Mouse (Mus musculus) lung, postnatal 25 days (tissue): Measurements from ENCODE around the gene Slc9a2.
"Not testable (repeated sequence)": the region's sequence is repeated elsewhere in the genome, so short reads cannot be mapped to it uniquely, and the experiment has no call there.

ENCODE experiments used
- DNase-seq: peaks from one replicate; pipeline ENCODE4 v3.0.0; 2022; ENCODE audit warnings: low spot score

The Slc9a2 gene

DNA sequence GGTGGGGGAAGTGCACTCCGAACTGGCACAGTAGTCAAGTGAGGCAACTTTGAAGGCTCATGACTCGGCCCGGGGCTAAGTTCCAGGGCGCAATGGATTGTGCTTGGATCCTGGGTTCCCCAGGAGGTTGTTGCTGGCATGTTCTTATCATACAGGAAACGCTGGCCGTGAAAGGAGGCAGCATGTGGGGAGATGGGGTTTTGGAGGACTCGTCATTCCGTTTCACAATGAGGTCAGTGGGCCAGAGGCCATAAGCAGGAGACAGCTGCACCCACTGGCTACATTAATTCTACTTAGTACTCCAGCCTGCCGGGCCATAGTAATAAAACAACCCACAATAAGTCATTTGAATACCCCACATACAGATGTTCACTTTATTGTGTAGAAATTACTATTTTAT, 34.6 kb downstream of the Slc9a2 start:
- DNase-seq: no peak

DNA sequence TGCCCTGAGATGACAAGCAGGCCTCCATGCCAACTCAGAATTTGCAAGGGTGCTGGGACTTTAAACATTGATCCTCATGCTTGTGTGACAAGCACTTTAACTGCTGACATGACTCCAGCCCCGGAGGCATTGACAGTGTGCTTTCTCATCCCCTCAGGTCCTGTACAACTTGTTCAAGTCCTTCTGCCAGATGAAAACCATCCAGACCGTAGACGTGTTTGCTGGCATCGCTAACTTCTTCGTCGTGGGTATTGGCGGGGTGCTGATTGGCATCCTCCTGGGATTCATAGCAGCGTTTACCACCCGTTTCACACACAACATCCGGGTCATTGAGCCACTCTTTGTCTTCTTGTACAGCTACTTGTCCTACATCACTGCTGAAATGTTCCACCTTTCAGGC, 45.7 kb downstream of the Slc9a2 start:
- no peak for DNase-seq

GRCm38 (mm10) chr1:40727404-40727803, 47.0 kb downstream of the Slc9a2 start:
- DNase-seq: no peak

DNA sequence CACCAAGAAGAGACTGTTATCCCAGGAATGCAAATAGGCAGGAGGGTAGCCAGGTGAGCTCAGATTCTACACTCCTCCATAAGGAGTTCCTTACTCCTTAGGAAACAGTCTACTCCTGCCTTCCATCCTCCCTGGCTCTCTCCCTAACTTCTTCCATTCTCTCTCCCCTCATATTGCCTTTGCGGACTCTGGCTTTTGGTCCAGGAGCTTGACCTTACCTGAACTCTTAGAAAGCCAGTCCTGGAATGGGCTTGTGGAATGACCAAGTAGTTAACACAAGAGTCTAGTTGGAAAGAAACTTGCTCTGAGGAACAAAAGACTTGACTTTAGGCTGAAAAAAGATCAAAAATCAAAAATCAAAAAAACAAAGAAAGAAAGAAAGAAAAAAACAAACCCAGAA, 48.3 kb downstream of the Slc9a2 start:
- DNase-seq: no peak

DNA sequence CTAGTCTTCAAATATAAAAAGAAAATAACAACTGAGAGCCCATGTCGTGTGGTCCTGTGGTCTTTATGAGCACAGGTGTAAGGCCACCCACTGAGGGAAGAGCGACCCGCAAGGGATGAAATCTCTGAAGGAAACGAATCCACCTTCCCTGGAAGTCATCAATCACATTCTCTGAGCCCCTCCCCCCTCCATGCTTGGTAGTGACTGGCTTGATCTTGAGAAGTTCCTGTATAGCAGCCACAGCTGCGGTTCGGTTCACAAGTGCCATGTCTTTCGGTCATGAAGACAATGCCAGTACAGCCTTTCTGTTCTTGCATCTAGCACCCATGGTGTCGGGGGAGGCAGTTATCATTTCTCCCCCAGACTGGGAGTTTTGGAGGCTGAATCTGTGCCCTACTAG, 57.3 kb downstream of the Slc9a2 start:
- no peak for DNase-seq

DNA sequence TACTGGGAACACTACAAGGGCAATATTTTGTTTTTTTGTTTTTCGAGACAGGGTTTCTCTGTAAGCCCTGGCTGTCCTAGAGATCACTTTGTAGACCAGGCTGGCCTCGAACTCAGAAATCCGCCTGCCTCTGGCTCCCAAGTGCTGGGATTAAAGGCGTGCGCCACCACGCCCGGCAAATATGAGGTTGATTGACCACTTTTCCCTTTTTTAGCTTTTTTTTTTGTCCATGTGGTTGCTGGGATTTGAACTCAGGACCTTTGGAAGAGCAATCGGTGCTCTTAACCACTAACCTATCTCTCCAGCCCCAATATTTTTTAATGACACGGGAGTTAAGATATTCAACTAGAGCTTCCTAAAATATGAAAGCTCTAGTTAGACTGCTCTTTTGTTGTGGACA, 57.9 kb downstream of the Slc9a2 start:
- not testable (repeated sequence) for DNase-seq

- DNase-seq: no peak
These were observed 60.4 kb downstream of the Slc9a2 start for GRCm38 (mm10) chr1:40740739-40741138.

GRCm38 (mm10) chr1:40746089-40746488, 65.7 kb downstream of the Slc9a2 start:
- no peak for DNase-seq

DNA sequence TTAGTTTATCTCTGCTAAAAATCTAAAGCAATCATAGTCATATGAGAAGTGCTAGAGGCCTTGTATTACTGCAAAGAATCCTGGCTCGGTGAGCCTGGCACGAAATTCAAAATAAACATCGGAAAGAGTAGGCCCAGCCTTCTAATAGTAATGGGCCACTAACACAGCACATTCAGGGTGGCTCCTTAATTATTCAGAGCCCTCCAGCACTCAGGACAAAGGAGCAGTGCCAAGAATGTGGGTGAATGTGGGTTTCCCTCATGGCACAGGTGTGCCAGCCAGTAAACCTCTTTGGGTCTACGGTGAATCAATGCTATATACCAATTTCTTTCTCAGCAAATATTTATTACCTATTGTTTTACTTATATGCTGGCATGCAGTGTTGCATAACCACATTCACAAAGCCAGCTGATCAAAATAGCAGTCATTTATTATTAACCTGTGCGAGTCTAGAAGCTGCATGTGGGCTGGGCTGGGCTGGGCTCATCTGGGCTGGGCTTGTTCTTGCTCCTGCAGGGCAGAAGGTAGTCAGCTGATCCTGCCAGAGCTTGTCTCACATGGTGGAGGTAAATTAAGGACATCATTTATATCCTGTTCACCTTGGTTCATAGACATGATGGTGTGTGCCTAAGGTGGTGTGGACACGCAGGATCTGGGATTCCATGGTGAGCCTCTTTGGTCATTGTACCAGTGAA, 79.5 kb downstream of the Slc9a2 start:
- DNase-seq: no peak

- DNase-seq: no peak
These were observed 83.7 kb downstream of the Slc9a2 start for GRCm38 (mm10) chr1:40764042-40764441.

DNA sequence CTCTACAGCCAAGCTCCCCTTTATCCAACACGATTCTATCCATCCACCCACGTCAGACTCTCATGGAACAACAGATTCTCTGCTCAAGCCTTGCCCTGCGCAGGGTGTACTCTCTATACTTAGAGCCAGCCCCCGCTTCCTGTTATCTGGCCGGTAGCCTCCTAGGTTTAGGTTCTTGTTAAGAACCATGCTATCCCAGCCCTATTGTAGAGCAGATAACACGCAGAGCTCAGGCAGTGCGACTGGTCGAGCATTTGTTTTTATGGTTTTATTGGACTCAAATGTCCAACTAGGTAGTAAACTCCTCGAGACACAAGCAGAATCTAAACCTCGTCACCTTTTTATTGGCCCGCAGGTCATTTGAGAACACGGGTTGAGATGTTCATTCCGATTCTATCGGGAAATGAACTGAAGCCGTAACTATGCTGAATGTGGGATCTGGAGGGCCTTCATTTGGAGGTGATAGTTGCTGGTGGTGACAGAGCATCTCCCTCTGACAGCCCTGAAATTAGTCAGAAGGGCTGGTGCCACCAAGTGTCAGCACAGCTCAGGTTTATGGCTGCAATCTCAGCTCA, 84.4 kb downstream of the Slc9a2 start:
- DNase-seq: no peak

- no peak for DNase-seq
These were observed 85.1 kb downstream of the Slc9a2 start for GRCm38 (mm10) chr1:40765521-40765920.

DNA sequence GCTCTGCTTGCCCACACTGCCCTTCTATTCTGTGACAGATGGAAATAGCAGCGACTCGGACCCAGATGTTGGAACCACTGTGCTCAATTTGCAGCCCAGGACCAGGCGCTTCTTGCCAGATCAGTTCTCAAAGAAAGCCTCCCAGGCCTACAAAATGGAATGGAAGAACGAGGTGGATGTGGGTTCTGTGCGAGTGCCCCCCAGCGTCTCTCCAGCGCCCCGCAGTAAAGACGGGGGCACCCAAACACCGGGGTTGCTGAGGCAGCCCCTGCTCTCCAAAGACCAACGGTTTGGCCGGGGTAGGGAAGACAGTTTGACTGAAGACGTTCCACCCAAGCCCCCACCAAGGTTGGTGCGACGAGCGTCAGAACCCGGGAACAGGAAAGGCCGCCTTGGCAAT, 87.2 kb downstream of the Slc9a2 start:
- DNase-seq: no peak

DNA sequence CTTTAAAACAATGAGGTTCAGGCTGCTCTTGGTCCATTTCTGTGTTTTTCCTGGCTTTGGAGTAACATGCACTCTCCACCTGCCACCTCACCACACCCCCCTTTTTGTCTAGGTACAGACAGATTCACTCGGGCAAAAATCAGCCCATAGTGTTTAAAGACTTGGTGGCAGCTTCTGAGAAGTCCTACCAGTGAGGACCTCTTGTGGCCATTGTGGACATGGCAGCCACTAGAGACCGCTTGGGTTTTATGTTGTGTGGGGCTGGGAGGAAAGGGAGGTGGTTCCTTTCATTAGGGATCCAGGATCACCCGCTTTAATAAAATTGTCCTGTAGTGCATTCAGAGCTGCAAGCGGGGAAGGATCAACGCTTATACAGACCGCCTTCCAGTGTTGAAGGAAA, 88.2 kb downstream of the Slc9a2 start:
- DNase-seq: no peak

DNA sequence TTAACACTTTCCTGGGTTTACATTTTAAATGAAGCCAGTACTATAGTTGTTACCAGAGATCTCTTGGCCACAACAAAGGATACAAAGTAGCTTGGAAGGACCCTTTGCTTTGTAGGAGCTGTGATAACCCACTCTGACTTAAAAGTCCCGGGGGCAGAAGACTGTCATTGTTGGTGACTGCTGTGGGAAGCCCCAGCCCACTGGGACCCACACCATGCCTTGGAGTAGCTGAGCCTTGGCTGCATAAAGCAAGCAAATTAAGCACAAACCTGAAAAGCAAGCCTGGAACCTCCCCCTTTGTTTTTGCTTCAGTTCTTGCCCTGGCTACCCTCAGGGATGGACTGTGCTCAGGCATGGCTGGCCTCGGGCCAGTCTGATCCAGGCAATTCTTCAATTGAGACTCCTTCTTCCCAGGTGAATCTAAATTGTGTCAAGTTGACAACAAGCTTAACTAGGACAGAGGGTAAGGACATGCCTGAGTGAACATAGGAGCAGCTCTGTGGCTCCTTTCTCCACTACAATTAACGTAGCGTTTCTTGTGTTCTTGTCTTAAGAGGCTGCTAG, 89.0 kb downstream of the Slc9a2 start:
- DNase-seq: no peak

- no peak for DNase-seq
These were observed 91.0 kb downstream of the Slc9a2 start for GRCm38 (mm10) chr1:40771196-40771970.

GRCm38 (mm10) chr1:40773234-40773633, 92.9 kb downstream of the Slc9a2 start:
- DNase-seq: no peak

DNA sequence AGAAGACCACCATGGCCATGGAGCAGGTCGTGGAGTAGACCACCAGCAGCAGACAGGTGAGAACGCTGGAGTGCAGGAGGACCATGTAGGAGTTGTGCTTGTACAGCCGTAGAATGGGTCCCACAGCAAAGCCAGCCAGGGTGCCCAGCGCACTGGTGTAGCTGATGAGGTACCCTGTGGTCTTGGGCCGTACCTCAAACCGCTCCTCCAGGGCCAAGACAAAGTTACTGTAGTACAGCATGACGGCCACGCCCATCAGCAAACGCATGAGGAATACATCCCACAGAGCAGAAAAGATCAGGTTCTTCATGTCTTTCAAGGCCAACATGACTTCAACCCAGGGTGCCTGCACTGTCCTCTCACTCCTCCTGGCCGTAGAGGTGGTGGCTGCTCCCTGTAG, 93.7 kb downstream of the Slc9a2 start:
- no peak for DNase-seq

GRCm38 (mm10) chr1:40776102-40776501, 95.7 kb downstream of the Slc9a2 start:
- no peak for DNase-seq

GRCm38 (mm10) chr1:40776763-40777162, 96.4 kb downstream of the Slc9a2 start:
- DNase-seq: no peak

- no peak for DNase-seq
These were observed 103.1 kb downstream of the Slc9a2 start for GRCm38 (mm10) chr1:40783450-40783849.

DNA sequence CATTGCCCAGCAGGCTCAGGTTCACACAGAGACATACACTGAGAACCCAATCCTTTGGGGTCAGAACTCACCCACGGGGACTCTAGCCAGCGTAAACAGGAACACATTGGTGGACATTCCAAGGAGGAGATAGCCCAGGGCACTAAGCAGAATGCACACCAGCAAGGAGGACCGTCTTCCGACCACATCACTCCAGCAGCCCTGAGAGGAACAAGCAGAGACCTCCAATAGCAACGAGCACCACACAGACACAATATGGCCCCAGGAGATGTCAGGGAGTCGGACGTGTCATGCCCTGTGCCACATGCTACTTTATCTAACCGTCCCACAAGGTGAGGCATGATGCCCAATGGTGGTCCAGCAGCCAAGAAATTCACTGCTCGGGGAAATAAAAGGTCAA, 103.9 kb downstream of the Slc9a2 start:
- no peak for DNase-seq

GRCm38 (mm10) chr1:40785876-40786445, 105.6 kb downstream of the Slc9a2 start:
- DNase-seq: no peak
